Mouse (Mus musculus) hindbrain, embryonic 14.5 days (tissue): ENCODE data around the gene Anapc5. TPM values are rescaled to one million over a fixed set of nuclear protein-coding genes. Genes with fewer than 3 reads are reported as not detected.

Source experiments
- ATAC-seq: fragments of 200-750 bp; cut with Nextera tagmentation; 2 replicates; pipeline ENCODE4 v1.8.0; 2017; ENCODE audit warnings: moderate number of reproducible peaks, mild to moderate bottlenecking, moderate TSS enrichment, moderate library complexity; ENCODE audit not compliant: low FRiP score
- DNase-seq: peaks from one replicate; pipeline ENCODE4 v3.0.0-alpha.2; 2015; ENCODE audit warnings: low spot score
- H3K27ac ChIP-seq: fragments of 300-500 bp; sonication (generic); 2 replicates; pipeline ENCODE4 v1.5.1; 2014; ENCODE audit warnings: mild to moderate bottlenecking, moderate library complexity
- H3K27me3 ChIP-seq: fragments of 300-500 bp; sonication (generic); 2 replicates; pipeline ENCODE4 v1.6.1; 2014; ENCODE audit warnings: mild to moderate bottlenecking, low read length, mixed read lengths; ENCODE audit not compliant: control insufficient read depth, insufficient read depth
- H3K36me3 ChIP-seq: fragments of 300-500 bp; sonication (generic); replicated peaks from 2 replicates; pipeline ENCODE4 v1.6.1; 2014; ENCODE audit not compliant: control insufficient read depth, insufficient read depth
- H3K4me1 ChIP-seq: fragments of 300-500 bp; sonication (generic); replicated peaks from 2 replicates; pipeline ENCODE4 v1.6.1; 2014; ENCODE audit warnings: antibody characterized with exemption, low read length, mixed read lengths; ENCODE audit not compliant: control insufficient read depth, insufficient read depth
- H3K4me2 ChIP-seq: fragments of 300-500 bp; sonication (generic); replicated peaks from 2 replicates; pipeline ENCODE4 v1.6.1; 2014; ENCODE audit warnings: mild to moderate bottlenecking, moderate library complexity
- H3K4me3 ChIP-seq: fragments of 300-500 bp; sonication (generic); replicated peaks from 2 replicates; pipeline ENCODE4 v1.5.1; 2014; ENCODE audit warnings: mild to moderate bottlenecking, low read length
- H3K9ac ChIP-seq: fragments of 300-500 bp; sonication (generic); 2 replicates; pipeline ENCODE4 v1.6.1; 2014
- H3K9me3 ChIP-seq: fragments of 300-500 bp; sonication (generic); 2 replicates; pipeline ENCODE4 v1.6.1; 2016; ENCODE audit warnings: low read length; ENCODE audit not compliant: control insufficient read depth
- WGBS: fragments of 180-500 bp; shearing (Covaris S2); extraction: QIAGEN DNeasy Blood & Tissue Kit; methylation state at CpG from one replicate; pipeline ENCODE4 v1.1.7; 2014; 5-methylcytosine and 5-hydroxymethylcytosine counted together
- polyA plus RNA-seq: library from polyadenylated mRNA; unstranded; fragments of >200 nt; fragmentation: Nextera tagmentation; extraction: Ambion mirVana; gene quantifications from 2 replicates; pipeline ENCODE4 v1.2.1, GENCODE M21; 2014

Anapc5 gene
- 487 and 525 TPM in 2 replicates for polyA plus RNA-seq

DNA sequence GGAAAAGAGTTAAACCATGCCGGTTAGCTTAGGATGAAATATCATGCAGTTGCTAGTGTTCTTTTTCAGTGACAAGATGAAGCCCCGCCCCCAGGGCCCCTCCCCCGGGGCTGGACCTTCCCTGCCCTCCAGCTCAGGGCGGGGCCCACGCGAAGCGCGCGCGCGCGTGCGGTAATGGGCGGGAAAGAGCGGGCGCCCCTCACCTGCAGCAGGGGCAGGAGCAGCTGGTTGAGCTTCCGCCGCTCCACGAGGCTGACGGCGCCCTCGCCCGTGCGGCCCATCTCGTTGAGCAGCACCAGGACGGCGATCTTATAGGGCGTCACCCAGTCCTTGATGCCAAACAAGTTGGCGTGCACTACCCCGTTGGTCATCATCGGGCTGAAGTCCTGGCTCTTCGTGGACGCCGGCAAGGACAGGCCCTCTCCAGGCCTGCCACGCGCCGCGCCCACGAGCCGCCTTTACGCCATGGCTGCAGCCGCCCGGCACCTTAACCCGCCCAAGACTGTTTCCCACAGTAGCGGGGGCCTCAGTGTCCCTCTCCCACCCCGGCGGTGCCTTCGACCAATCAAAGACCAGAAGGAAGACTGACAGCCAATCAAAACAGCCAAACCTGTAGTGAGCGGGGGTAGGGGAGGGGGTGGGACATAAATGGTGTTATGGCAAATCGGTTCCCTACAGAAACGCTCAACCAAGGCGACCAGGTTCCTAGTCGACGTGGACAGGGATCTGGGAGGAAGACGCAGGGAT lies at the start of gene Anapc5:
TSS of gene Anapc5 (minus strand) at position 563 of the 747 bp plus-strand sequence.
- Histone ChIP-seq H3K9ac (peak within 1 kb of the TSS; percentile 72), H3K36me3 (peaks cover 35% of the 10 kb centered on the region), H3K27me3 (no peaks in the 10 kb centered on the region), H3K9me3 (no peaks in the 10 kb centered on the region), H3K27ac (peak within 1 kb of the TSS; percentile 93), H3K4me3 (peak within 1 kb of the TSS; percentile 62), H3K4me1 (peaks cover 13% of the 10 kb centered on the region), H3K4me2 (peak within 1 kb of the TSS; percentile 72)
- peak; percentile 100 for ATAC-seq
- 0% methylated on average over 55 of the region's 55 CpGs for WGBS
- peak; percentile 92 for DNase-seq

DNA sequence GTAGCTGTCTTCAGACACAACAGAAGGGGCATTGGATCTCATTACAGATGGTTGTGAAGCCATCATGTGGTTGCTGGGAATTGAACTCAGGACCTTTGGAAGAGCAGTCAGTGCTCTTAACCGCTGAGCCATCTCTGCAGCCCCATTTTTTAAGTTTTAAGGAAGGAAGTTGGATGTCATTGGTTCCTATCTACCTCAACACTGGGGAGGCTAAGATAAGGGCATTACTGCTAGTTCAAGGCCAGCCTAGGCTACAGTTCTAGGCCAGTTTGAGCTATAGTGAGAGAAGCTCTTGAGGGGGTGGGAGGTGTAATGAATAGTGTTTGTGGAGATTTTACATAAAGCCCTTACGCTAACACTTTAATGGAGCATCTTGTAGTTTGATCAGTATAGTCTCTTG lies 41.9 kb upstream of the Anapc5 start:
- Histone ChIP-seq H3K4me2 (no peak overlapping the region), H3K27me3 (no peaks in the 10 kb centered on the region), H3K9me3 (no peaks in the 10 kb centered on the region), H3K36me3 (peaks cover 62% of the 10 kb centered on the region), H3K27ac (no peak overlapping the region), H3K4me1 (no peaks in the 10 kb centered on the region), H3K4me3 (no peak overlapping the region), H3K9ac (no peak overlapping the region)
- DNase-seq = no peak
- 97% methylated on average over 2 of the region's 2 CpGs for WGBS
- no peak for ATAC-seq

DNA sequence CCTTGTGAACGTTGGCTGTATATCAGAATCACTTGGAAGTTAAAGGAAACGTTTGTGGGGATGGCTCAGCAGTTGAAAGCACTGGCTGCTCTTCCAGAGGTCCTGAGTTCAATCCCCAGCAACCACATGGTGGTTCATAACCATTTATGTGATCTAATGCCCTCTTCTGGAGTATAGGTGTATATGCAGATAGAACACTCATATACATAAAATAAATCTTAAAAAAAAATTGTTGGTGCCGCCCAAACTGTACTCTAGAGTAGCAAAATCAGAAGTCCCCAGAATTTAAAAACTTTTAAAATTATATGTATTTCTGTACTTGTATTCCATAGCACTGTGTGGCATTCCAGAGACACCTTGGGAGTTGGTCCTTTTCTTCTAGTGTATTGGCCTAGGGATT lies 34.7 kb upstream of the Anapc5 start:
- peaks cover 9% of the 10 kb centered on the region for H3K4me1 ChIP-seq
- no peak overlapping the region for H3K27ac ChIP-seq
- ATAC-seq = no peak
- DNase-seq = no peak
- no peak overlapping the region for H3K4me2 ChIP-seq
- H3K27me3 ChIP-seq = no peaks in the 10 kb centered on the region
- H3K9me3 ChIP-seq = no peaks in the 10 kb centered on the region
- no peak overlapping the region for H3K4me3 ChIP-seq
- no peak overlapping the region for H3K9ac ChIP-seq
- H3K36me3 ChIP-seq = no peaks in the 10 kb centered on the region
- 84% methylated on average over 3 of the region's 3 CpGs for WGBS

DNA sequence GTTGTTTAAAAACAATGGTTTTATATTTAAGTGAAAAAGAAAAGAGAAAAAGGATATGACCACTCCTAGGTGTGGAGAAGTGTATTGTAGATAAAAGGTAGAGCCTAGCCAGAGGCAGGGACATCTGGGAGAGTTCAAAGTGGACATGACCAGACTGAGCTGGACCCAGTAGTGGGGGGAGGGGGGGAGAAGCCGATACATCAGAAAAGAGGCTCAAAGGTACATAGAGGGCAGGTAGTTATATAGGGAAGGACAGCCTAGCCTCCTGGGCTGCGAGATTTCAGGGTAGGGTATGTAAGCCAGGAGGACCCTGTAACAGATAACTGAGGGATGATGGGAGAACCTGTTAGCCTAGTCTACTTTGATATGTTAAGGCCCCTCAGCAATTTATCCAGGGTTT lies 31.5 kb upstream of the Anapc5 start:
- Histone ChIP-seq H3K4me1 (peaks cover 19% of the 10 kb centered on the region), H3K36me3 (no peaks in the 10 kb centered on the region), H3K9ac (no peak overlapping the region), H3K4me2 (no peak overlapping the region), H3K9me3 (no peaks in the 10 kb centered on the region), H3K27me3 (no peaks in the 10 kb centered on the region), H3K4me3 (no peak overlapping the region), H3K27ac (no peak overlapping the region)
- ATAC-seq (no peak), DNase-seq (no peak)
- WGBS = 89% methylated on average over 2 of the region's 2 CpGs

DNA sequence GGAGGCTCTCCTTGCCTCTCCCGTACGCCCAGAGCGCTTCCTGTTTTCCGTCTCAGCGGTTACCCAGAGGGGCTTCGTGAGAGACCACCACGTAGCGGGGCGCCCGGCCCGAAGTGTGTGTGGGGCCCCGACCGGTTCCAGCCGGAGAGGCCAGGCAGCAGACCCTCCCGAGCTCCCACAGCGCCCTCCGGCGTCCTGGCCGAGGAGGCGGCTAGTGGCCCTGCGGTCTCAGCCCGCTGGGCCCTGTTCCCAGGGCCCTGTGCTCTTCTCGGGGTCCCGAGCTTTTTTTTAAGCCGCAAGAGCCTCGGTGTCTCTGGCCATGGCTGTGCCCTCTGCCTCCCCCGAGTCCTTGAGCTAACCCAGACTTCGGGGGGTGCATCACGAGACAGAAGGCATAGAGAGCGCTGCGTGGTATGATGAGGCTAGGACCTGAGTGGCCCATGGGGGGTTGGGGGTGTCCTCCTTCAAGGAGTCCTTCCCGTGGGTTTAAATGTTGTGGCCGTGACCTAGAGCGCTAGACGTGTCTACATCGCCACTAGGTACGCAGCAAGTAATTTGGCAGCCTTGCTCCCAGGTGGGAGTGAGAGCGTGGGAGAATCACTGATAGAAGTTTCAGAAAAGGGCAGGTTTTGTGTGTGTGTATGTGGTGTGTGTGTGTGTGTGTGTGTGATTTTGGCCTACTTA lies 29.3 kb upstream of the Anapc5 start:
- ATAC-seq = peak; percentile 82
- peak overlapping the region; percentile 96 for H3K27ac ChIP-seq
- under 1% methylated on average over 36 of the region's 38 CpGs for WGBS
- no peaks in the 10 kb centered on the region for H3K9me3 ChIP-seq
- H3K4me2 ChIP-seq = peak overlapping the region; percentile 98
- peak; percentile 32 for DNase-seq
- peak overlapping the region; percentile 96 for H3K4me3 ChIP-seq
- H3K36me3 ChIP-seq = no peaks in the 10 kb centered on the region
- H3K4me1 ChIP-seq = peaks cover 19% of the 10 kb centered on the region
- no peaks in the 10 kb centered on the region for H3K27me3 ChIP-seq
- peak overlapping the region; percentile 88 for H3K9ac ChIP-seq

DNA sequence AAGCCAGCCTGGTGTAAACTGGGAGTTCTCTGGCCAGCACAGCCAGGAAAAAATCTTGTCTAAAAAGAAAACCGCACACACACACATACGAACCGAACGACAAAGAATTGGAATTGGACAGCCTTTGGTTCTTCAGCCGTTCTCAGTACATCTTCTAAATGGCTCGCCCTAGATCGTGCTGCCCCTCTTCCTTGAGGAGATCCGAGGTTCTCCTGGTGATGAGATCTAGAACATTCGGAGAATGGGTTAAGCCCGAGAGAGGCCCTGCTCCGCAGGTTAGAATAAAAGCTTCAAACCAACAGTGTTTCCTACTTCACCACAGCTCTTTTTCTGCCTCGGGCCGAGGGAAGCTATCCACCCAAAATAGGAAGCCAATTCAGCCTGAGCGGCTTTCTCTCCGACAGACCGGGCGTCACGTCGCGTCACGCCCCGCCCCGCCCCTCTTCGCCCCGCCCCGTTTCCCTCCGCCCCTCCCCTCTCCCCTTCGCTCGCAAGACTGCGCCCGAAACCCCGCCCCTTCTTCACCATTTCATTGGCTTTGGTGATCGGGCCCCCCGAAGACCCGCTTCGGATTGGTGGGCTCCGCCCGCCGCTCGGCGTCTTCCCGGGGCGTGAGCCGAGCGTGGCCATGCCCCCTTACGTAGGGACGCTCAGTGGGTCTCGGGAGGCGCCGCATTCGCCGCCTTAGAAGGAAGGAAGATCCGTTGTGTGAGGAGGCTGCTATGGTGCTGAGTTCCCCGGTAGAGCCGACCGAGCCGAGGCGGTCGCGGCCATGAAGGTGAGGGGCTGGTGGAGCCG lies 28.6 kb upstream of the Anapc5 start, which contains the start of gene Rnf34:
TSS of gene Rnf34 (plus strand) at position 528 of the 798 bp plus-strand sequence.
- H3K9ac ChIP-seq = peak within 1 kb of the TSS; percentile 88
- under 1% methylated on average over 61 of the region's 61 CpGs for WGBS
- peak within 1 kb of the TSS; percentile 98 for H3K4me2 ChIP-seq
- DNase-seq (peak; percentile 97), ATAC-seq (peak; percentile 100)
- peaks cover 19% of the 10 kb centered on the region for H3K4me1 ChIP-seq
- peak within 1 kb of the TSS; percentile 96 for H3K4me3 ChIP-seq
- H3K27ac ChIP-seq = peak within 1 kb of the TSS; percentile 96
- H3K36me3 ChIP-seq = no peaks in the 10 kb centered on the region
- no peaks in the 10 kb centered on the region for H3K9me3 ChIP-seq
- no peaks in the 10 kb centered on the region for H3K27me3 ChIP-seq

DNA sequence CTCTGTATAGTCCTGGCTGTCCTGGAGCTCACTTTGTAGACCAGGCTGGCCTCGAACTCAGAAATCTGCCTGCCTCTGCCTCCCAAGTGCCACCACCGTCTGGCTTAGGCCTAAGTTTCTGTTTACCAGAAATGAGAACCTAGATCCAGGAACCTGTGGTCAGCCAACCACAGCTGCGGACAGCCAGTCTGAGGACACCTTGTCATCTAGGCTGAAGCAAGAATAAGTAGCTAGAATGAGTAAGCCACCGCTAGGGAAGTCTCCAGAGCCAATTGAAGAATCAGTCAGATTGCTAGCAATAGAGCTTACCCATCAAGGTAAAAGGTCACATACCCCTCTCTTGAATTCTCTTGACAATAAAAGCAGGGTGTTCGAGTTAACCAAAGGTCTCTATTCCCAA lies 22.7 kb upstream of the Anapc5 start:
- H3K4me3 ChIP-seq = no peak overlapping the region
- H3K36me3 ChIP-seq = no peaks in the 10 kb centered on the region
- no peak overlapping the region for H3K9ac ChIP-seq
- no peaks in the 10 kb centered on the region for H3K27me3 ChIP-seq
- no peak for ATAC-seq
- DNase-seq = no peak
- H3K4me2 ChIP-seq = no peak overlapping the region
- H3K9me3 ChIP-seq = no peaks in the 10 kb centered on the region
- peaks cover 6% of the 10 kb centered on the region; the same call in 1 of the 2 replicates for H3K4me1 ChIP-seq
- H3K27ac ChIP-seq = no peak overlapping the region
- WGBS = 94% methylated on average over 5 of the region's 5 CpGs

DNA sequence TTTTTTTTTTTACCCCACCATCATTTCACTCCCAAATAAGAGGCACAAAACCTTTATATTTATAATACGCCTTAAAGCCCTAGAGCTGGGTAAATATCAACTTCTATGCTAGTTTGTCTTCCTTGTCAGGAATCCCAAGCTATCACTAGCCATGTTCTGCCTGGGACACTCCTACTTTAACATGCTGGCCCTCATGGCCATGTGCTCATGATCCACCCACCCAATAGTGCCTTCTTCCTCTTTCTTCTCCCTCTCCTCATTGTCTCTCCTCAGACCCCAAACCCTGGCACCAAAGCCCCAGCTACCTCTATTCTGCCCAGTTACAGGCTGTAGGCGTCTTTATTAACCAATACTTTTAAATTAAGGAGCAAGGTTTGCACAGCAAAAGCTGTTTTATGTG lies 20.0 kb upstream of the Anapc5 start:
- no peaks in the 10 kb centered on the region for H3K9me3 ChIP-seq

DNA sequence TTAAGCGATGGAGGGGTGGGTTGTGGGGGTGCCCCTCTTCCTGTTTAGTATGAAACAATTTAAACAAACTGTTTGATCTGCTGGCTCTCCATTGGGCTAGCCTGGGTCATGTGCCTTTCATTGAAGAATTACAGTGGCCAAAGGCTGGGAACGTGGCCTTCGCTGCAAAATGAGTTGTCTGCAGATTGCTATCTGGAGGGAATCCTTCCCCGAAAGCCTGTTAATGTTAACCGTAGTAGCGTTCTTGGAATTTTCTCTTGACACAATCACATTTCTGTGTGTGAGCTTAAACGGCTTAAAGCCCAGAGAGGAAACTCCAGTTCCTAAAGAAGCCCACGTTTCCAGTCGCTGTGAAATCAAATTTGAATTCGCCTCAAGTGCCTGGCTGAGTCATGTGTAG lies 11.9 kb upstream of the Anapc5 start:
- ATAC-seq = no peak
- 82% methylated on average over 10 of the region's 10 CpGs for WGBS

More for the DNA sequence above, 20.0 kb upstream of the Anapc5 start:
- DNase-seq = no peak
- no peak for ATAC-seq
- no peak overlapping the region for H3K9ac ChIP-seq
- H3K27ac ChIP-seq = no peak overlapping the region
- no peaks in the 10 kb centered on the region for H3K36me3 ChIP-seq
- 95% methylated on average over 2 of the region's 2 CpGs for WGBS
- H3K27me3 ChIP-seq = no peaks in the 10 kb centered on the region
- H3K4me3 ChIP-seq = no peak overlapping the region
- H3K4me2 ChIP-seq = no peak overlapping the region
- no peaks in the 10 kb centered on the region for H3K4me1 ChIP-seq

More for the DNA sequence above, 11.9 kb upstream of the Anapc5 start:
- Histone ChIP-seq H3K27me3 (no peaks in the 10 kb centered on the region), H3K4me3 (no peak overlapping the region), H3K9me3 (no peaks in the 10 kb centered on the region), H3K36me3 (no peaks in the 10 kb centered on the region), H3K4me2 (no peak overlapping the region), H3K4me1 (no peaks in the 10 kb centered on the region), H3K27ac (no peak overlapping the region), H3K9ac (no peak overlapping the region)
- DNase-seq = no peak
